Mouse (Mus musculus): ENCODE measurements around the gene Abcc6. TPM values are rescaled to one million over a fixed set of nuclear protein-coding genes. Genes with fewer than 3 reads are reported as not detected.

Gene Abcc6
- total RNA-seq, 2 experiments from 2014 or later, result 1.6 to 3.8 TPM

DNA sequence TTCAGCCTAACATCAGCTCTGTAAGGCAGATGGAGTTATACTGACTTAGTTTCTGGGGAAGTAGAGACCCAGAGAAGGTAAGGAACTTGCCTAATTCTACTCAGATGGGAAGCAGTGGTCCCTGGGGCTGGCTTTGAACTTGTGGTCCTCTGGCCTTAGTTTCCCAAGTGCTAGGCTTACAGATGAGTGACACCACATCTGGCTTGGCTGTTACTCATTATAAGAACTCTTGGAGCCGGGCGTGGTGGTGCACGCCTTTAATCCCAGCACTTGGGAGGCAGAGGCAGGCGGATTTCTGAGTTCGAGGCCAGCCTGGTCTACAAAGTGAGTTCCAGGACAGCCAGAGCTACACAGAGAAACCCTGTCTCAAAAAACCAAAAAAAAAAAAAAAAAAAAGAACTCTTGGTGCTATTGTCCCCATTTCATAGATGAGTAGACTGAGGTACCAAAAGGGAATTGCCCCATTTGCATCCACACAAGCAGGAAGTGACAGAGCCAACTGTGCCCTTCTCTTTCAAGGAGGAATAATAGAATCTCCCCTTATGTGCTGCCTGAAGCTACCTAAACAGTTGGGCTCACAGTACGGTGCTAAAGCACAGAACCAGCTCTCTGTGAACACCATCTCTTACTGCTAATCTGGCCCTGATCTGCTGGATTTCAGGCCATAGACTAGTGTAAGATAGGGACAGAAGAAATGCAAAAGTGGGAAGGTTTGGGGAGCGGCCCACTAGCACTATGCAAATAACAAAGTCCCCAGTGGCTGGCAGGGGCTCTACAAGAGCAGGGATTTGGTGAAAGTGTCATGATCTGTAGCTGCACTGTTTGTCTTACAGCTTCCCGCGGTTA, 580 bp downstream of the Abcc6 start:
- intact Hi-C loops (cut with DNase I), result no loop called here
- DNase-seq (ENCODE audit: low spot score in 2 of 2), result no peak

DNA sequence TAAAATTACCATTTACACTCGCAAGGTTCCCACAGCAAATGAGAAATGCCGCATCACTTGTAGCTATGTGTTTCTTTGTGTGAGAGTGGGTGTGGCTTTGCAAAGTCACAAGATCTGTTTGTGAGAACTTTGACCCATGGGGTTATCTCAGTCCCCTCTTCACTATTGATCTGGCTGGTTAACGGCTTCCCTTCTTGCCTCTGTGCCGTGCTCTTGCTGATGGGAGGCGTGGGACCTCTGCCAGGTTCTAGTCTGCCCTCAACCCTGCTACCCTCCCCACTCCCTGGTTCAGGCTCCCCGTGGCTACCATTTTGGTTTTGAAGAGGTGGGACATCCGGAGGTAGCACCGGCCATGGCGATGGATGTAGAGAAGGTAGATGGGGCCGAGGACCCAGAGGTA, 1.4 kb downstream of the Abcc6 start:
- DNase-seq (ENCODE audit: low spot score in 2 of 2), result no peak
- intact Hi-C loops (cut with DNase I), result no loop called here

DNA sequence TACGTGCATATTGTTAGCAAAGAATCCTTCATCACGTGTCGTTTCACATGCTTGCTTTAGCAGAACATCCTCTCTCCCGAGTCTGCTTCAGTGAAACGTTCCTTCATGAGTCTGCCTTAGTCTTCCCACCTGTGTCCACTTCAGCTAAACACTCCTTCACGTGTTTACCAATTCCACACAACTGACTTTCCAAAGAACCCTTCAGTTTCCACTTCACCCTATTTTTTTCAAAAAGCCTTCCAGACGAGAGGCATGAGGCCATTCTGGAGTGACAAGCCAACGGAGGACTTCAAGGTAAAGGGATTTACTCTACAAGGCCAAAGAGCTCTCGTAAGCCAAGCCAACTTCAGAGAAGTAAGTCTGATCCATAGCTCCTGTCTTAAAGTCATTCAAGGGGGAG, 4.7 kb downstream of the Abcc6 start:
- no peak for DNase-seq (ENCODE audit: low spot score in 2 of 2)
- intact Hi-C loops (cut with DNase I), result no loop called here

DNA sequence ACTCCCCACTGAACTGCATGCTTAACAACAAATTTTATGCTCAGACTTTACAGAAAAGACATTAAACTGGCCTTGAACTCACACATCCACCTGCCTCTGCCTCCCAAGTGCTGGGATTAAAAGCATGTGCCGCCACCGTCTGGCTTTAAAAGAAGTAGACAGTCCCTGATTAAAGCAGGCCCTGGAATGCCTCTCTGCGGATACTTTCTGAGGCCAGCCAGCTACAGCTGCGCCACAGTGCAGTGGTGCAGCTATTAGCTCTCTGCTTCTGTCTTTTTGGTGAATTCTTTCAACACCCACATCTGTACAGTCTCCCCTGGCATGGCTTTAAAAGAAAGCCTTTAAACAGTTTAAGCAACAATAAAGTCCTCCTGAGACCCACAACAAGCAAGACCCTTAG, 8.2 kb downstream of the Abcc6 start:
- no peak for DNase-seq (ENCODE audit: low spot score in 2 of 2)
- intact Hi-C loops (cut with DNase I), result no loop called here

DNA sequence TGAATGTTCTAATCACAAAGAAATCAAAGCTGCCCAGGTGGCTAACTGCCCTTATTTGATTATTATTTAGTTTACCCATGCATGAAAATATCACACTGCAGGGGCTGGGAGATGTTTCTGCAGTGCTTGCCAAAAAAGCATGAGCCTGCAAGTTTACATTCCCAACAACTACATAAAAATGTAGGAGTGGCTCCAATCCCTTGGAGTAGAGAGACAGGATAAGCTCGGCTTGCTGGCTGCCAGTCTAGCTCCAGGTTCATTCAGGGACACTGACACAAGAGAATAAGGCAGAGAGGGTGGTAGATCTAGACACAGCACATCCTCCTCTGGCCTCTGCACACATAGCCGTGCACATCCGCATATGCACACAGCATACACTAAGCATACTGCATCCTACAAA, 10.5 kb downstream of the Abcc6 start:
- intact Hi-C loops (cut with DNase I), result no loop called here
- no peak for DNase-seq (ENCODE audit: low spot score in 2 of 2)

DNA sequence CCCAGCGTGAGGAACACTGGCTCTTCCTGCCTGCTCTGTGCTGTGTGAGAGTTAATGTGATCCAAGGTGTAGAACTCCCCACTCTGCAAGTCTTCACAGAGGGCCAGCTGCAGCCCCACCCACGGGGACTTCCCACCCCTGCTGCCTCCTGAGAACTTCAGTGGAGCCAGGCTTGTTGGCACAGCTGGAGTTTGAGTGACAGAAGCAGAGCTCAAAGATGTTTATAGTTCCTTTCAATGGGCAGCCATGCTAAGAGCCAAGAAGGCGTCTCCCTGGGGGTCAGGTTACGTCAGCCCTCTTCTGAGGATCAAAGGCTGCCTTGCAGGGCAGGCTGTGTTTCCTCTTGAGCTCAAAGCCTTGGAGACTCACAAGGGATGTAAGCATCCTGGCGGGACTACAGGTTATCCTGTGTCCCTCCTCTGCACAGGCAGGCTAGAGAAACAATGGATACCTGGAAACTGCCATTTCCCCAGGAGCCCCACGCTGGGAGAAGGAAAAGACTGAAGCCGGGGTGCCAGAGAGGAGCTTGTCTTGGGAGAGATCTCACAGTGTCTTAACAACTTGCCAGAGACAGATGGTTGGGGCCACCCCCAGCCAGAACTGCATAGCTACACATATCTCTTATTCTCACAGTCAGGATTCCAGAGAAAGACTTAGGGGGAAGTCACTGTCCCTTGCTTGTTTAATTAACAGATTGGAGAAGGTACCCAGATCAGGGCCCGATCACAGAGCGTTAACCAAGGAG, 16.7 kb downstream of the Abcc6 start:
- DNase-seq (ENCODE audit: low spot score in 2 of 2), result peak; percentile 31 to 45
- intact Hi-C loops (cut with DNase I), result no loop called here

DNA sequence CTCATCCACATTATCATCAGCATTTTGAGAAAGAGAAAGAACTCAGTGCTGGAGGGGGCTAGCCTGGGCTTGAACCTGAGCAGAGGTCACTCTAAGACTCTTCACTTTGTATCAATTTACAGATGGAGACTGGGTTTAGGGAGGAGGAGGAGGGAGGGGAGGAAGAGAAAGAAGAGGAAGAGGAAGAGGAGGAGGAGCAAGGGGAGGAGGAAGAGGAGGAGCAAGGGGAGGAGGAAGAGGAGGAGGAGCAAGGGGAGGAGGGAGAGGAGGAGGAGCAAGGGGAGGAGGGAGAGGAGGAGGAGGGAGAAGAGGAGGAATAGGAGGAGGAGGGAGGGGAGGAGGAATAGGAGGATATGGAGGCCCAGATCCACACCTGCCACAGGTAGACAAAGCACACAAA, 18.0 kb downstream of the Abcc6 start:
- intact Hi-C loops (cut with DNase I), result no loop called here
- DNase-seq (ENCODE audit: low spot score in 2 of 2), result no peak

DNA sequence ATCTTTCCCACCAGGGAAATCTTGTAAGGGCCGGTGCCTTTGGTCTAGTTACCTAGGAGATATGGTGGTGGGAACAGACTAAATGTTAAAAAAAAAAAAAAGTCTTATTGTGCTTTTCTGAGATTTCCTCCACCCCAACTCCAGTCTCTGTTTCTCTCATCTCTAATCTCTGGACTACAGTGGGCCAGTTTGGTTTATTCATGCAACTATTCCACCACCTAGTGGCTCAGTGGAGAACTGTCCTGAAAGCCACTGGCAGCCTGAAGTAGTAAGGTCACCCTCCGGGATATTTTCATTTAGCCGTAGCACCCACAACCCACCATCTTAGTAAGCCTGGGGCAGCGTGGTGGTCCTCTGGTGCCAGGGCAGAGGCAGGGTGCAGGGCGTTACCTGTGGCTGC, 20.5 kb downstream of the Abcc6 start:
- DNase-seq (ENCODE audit: low spot score in 2 of 2), result peak; percentile 60 to 70
- intact Hi-C loops (cut with DNase I), result loop anchor here (2.0 to 5.0 kb wide), 3 partner anchors 62 to 272 kb away; partner anchors contain the start of gene Kdelr1

DNA sequence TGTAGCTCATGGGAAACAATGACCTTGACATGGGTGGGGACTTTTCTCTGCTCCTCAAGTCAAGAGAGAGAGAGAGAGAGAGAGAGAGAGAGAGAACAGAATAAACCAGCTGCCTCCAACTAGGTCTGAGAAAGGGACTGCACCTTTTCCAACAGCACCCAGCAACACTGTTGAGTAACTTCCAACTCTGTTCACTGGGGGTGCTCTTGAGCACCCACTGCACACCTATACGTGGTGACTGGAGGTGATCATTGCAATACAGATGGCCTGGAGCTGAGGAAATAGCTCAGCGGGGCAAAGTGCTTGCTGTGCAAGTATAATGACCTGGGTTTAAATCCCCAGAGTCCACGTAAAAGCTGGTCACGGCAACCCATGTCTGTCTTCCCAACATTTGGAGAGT, 27.4 kb downstream of the Abcc6 start:
- no peak for DNase-seq (ENCODE audit: low spot score in 2 of 2)
- intact Hi-C loops (cut with DNase I), result no loop called here

DNA sequence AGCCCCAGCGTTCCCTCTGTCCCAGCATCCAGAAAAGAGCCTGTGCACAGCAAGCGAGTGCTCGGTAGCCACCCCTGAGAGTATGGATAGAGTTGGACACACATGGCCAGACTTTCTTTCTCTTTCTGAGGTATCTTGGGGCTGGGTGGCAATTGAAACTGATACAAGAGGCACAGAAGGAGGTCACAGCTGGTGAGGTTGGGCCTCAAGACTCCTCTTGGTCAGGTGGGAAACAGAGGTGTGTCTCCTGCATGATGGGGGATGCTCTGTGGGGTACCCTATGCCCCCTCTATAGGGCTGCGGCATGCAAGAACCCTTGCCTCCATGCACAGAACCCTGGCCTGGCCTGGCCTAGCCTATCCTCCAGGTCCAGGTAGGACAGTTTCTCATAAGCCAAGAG, 29.5 kb downstream of the Abcc6 start:
- intact Hi-C loops (cut with DNase I), result no loop called here
- no peak for DNase-seq (ENCODE audit: low spot score in 2 of 2)

DNA sequence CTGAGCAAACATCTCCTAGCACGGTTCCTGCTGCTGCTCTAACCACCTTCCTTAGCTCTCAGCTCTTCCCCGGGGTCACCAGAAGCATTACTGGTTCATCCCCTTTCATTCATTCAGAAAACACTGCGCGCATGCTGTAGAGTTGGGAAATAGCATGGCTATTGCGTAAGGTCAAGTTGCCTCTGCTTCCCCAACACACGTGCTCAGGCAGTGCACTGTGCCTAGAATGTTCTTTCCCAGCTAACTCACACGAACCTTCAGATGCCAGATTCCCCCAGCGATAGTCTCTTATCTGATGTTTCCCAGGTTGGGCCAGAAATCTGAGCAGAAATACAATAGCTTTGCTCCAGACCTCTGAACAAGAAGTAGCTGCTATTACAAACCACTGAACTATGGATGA, 37.6 kb downstream of the Abcc6 start:
- intact Hi-C loops (cut with DNase I), result no loop called here
- no peak for DNase-seq (ENCODE audit: low spot score in 2 of 2)

DNA sequence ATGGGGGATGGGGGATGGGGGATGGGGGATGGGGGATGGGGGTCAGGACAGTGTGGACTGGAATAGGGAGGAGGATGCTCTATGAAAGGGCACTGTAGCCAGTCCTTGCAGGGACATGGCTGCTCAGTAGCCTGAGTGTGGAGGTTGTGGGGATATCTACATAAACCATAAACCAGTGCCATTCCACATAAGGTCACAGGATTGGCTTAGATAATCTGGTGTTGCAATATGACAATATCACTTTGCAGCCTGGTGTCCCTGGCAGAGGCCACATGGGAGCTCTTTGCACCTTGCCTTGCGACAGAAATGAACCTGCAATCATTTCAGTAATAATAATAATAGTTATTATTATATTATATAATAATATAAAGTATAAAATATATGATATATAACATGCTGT, 41.8 kb downstream of the Abcc6 start:
- no peak for DNase-seq (ENCODE audit: low spot score in 2 of 2)
- intact Hi-C loops (cut with DNase I), result no loop called here

DNA sequence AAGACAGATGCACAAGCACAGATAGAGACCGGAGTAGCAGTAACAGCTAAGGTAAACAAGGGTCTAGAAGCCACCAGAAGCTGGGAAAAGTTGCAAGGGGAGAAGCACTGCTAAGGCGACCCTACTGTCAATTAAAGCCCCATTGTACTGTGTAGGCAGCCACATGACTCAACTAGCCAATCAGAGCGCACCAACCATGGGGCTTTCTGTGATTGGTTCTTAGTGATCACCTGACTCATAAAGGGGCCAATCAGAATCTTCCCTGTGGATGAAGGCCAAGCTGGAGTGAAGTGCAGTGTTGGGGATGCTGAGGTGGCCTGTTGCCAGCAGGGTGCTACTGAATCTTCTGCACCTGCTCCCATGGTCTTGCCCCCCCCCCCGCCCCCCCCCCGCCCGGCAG, 43.2 kb downstream of the Abcc6 start:
- intact Hi-C loops (cut with DNase I), result no loop called here
- no peak for DNase-seq (ENCODE audit: low spot score in 2 of 2)

DNA sequence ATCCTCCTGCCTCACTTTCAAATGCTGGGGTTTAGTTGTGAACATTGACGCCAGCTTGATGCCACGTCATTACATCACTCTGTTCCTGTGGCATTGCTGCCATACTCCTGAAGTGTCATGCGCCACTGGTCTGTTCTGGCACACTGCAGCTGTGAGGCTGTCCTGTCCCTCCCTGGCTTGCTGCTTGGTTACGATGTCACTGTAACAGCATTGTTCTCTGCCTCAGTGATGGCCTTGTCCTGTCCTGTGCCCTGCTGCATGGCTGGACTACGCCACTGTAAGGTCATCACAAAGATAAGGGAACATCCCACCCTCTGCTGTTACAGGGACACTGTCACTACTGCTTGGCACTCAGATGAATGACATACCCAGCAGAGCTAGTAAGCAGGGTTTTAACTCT, 48.5 kb downstream of the Abcc6 start:
- intact Hi-C loops (cut with DNase I), result no loop called here
- DNase-seq (ENCODE audit: low spot score in 2 of 2), result no peak

DNA sequence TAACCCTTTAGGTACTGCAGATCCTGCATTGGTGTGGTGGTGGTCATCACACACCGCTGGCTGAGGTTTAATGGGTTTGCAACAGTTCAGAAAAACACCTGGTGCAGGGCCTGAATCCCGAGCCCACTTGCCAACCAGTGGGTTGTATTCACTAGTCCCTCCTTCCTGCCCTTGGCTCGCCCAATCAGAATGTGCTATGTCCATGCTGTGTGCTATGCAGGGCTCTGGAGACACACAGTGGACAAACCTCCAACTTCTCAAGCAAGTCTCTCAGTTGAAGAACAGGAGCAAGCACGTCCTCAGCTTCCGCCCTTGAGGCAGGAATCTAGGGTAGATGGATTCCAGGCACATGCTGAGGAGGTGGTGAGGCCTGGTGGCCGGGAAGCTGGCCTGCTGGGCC, 55.6 kb downstream of the Abcc6 start:
- no peak for DNase-seq (ENCODE audit: low spot score in 2 of 2)
- intact Hi-C loops (cut with DNase I), result no loop called here

DNA sequence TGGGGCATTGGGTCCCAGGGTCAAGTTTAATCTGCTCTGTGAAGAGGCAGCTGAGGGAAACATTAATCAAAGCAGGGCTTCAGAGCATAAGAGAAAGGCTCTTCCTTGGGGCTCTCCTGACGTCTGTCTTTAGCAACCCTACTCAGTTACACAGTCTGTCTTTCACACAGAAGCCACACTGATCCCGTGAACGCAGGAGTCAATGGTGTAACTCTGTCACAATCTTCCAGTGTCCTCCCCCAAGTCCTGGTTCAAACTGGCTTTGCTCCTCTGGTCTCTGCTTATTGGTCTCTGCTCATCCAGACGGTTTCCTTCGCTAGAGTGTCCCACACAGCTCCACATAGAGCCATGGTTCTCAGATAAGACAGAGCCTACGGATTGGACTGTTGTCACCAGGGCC, 56.0 kb downstream of the Abcc6 start:
- DNase-seq (ENCODE audit: low spot score in 2 of 2), result no peak
- intact Hi-C loops (cut with DNase I), result no loop called here

DNA sequence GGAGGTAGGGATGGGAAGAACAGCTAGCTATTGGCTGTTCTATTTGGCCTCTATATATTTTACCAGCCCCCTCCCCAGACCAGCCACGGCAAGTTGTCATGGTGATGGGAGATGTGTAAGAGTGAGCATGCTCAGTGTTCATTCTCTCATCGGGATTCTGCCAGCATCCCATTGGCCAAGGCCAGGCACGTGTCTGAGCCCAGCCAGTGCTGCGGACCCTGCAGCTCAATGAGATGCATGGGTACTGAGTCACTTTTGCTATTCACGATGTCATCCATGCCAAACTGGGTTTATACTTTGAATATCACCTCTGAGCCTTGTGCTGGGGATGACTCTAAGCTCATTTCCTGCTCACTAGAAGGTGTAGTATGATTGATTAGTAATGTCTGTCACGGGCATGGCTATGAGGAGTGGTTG, 56.8 kb downstream of the Abcc6 start:
- intact Hi-C loops (cut with DNase I), result no loop called here

DNA sequence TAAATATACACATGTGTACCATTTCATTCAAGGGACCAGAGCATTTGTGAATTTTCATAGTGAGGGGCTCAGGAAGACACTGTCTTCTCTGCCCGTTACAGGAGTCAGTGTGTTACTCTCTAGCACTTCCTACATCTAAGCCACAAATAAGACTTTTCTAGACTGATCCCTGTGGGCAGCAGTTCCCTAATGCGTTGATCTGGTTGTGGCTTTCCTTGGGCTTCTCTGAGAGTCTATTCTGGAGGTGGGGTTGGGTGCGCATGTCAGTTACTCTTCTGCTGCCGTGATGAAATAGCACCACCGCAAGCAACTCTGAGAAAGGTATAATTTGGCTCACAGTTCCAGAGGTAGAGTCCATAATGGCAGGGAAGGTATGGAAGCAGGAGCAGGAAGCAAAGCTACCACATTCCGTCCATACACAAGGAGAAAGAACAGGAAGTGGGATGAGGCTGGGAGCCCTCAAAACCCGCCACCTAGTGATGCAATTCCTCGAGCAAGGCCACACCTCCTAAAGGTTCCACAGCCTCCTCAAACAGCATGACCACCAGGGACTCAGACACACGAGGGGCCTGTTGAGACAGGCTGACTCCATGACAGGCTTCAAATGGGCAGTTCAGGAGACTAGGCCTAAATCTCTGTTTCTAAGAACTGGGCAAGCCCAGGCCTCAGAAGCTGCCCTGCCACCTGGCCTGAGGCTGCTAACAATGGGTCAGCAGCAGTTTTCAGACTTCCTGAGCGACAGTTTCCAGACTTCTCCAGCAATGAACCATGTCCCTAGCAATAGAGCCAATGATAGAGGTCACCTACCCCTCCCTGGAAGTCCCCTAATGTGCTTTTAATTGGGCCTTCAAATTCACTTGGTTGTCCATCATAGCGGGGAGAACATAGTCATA, 58.0 kb downstream of the Abcc6 start:
- intact Hi-C loops (cut with DNase I), result no loop called here
- DNase-seq (ENCODE audit: low spot score in 2 of 2), result no peak

More for the DNA sequence above, 56.8 kb downstream of the Abcc6 start:
- no peak for DNase-seq (ENCODE audit: low spot score in 2 of 2)

DNA sequence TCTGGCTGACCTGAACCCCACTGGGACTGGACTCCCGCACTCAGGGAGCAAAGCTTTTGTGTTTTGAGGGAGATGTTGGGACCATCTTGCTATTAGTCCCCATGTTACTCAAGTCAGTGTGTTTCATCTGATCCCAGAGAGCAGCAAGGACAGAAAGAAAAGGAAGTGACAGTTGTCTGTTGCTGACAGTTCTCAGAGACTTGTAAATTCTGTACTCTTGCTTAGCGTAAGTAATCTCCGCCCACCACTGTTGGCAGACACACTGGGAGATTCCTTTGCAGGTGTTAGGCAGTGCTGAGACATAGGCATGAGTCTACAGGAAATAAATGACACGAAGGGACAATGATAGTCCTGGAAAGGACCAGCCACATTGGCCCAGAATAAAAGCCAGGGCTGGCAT, 73.5 kb downstream of the Abcc6 start:
- intact Hi-C loops (cut with DNase I), result no loop called here
- no peak for DNase-seq (ENCODE audit: low spot score in 2 of 2)

DNA sequence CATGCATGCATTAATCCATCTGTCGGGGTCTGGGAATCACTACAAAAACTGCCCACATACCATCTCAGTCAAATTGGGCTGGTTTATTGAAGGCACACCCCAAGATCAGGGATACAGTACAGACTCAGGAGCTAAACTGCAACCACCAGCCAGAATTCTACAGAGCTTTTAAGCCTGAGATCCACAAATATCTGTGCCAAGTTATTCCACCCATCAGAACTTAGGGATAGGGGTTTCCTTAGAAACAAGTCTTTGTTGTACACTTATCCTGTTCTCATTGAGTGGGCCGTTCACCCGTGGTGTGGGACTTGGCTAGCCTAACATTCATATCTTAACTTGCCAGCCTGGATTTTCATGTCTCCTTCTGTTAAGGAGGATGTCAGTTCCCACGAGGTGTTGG, 81.0 kb downstream of the Abcc6 start:
- DNase-seq (ENCODE audit: low spot score in 2 of 2), result no peak
- intact Hi-C loops (cut with DNase I), result loop anchor here (5.0 kb wide), 1 partner anchor 58 kb away; no protein-coding TSS in a partner anchor
